Mouse (Mus musculus): ENCODE measurements around the gene Dgcr6.

GRCm38 (mm10) chr16:18083231-18083951 is 30.7 kb downstream of the Dgcr6 start:
- no peak for TF ChIP-seq CTCF (conservative IDR thresholded peaks at IDR 0.05; ENCODE audit: insufficient read depth, insufficient read length, low read depth, low read length)
- TF ChIP-seq POLR2A (IDR thresholded peaks at IDR 0.05; ENCODE audit: low read depth, low read length) = peak; percentile 11
